Mouse (Mus musculus): Measurements from ENCODE around the gene Ube2l6.
A peak's percentile ranks its signal among the peaks of the same experiment; 100 is the strongest.

Gene Ube2l6

GRCm38 (mm10) chr2:84798493-84798921, at the start of gene Ube2l6:
Gene Ube2l6 (plus strand): TSS chr2:84798828.
- DNase-seq: peak; percentile 86

GRCm38 (mm10) chr2:84750115-84750514, 48.5 kb upstream of the Ube2l6 start:
- DNase-seq: peak; percentile 66

GRCm38 (mm10) chr2:84756245-84756644, 42.4 kb upstream of the Ube2l6 start:
- DNase-seq: no peak

- DNase-seq: no peak
Measured at GRCm38 (mm10) chr2:84757026-84757682, 41.5 kb upstream of the Ube2l6 start.

GRCm38 (mm10) chr2:84758542-84759127, 40.0 kb upstream of the Ube2l6 start:
- DNase-seq: peak; percentile 79

- DNase-seq: peak; percentile 10
Measured at GRCm38 (mm10) chr2:84760777-84761176, 37.9 kb upstream of the Ube2l6 start.

- no peak for DNase-seq
Measured at GRCm38 (mm10) chr2:84761309-84761708, 37.3 kb upstream of the Ube2l6 start.

GRCm38 (mm10) chr2:84761840-84762239, 36.8 kb upstream of the Ube2l6 start:
- no peak for DNase-seq

GRCm38 (mm10) chr2:84762295-84762694, 36.3 kb upstream of the Ube2l6 start:
- no peak for DNase-seq

- DNase-seq: no peak
Measured at GRCm38 (mm10) chr2:84762818-84763217, 35.8 kb upstream of the Ube2l6 start.

GRCm38 (mm10) chr2:84770501-84770900, 28.1 kb upstream of the Ube2l6 start:
- no peak for DNase-seq

GRCm38 (mm10) chr2:84772454-84772853, 26.2 kb upstream of the Ube2l6 start:
- no peak for DNase-seq

GRCm38 (mm10) chr2:84773195-84773594, 25.4 kb upstream of the Ube2l6 start:
- peak; percentile 5 for DNase-seq

GRCm38 (mm10) chr2:84774751-84775150, 23.9 kb upstream of the Ube2l6 start:
- peak; percentile 94 for DNase-seq

GRCm38 (mm10) chr2:84775241-84775640, 23.4 kb upstream of the Ube2l6 start, which contains the start of gene Serping1:
Gene Serping1 (minus strand): TSS chr2:84775444.
- peak; percentile 29 for DNase-seq

- DNase-seq: peak; percentile 65
Measured at GRCm38 (mm10) chr2:84775665-84776064, 23.0 kb upstream of the Ube2l6 start.

- DNase-seq: peak; percentile 23
Measured at GRCm38 (mm10) chr2:84777706-84778105, 20.9 kb upstream of the Ube2l6 start.

GRCm38 (mm10) chr2:84779210-84779609, 19.4 kb upstream of the Ube2l6 start:
- peak; percentile 40 for DNase-seq

- DNase-seq: no peak
Measured at GRCm38 (mm10) chr2:84783315-84783714, 15.3 kb upstream of the Ube2l6 start.

GRCm38 (mm10) chr2:84783840-84784566, 14.6 kb upstream of the Ube2l6 start:
- DNase-seq: peak; percentile 25

GRCm38 (mm10) chr2:84788316-84788715, 10.3 kb upstream of the Ube2l6 start:
- no peak for DNase-seq

- no peak for DNase-seq
Measured at GRCm38 (mm10) chr2:84790418-84790817, 8.2 kb upstream of the Ube2l6 start.

- peak; percentile 42 for DNase-seq
Measured at GRCm38 (mm10) chr2:84792516-84792915, 6.1 kb upstream of the Ube2l6 start.

GRCm38 (mm10) chr2:84793154-84793553, 5.5 kb upstream of the Ube2l6 start:
- no peak for DNase-seq

All from lung, postnatal 10 days (tissue).